Mouse (Mus musculus): ENCODE measurements around the gene Zfp219. TPM values are rescaled to one million over a fixed set of nuclear protein-coding genes. Genes with fewer than 3 reads are reported as not detected.

The Zfp219 gene
- polyA plus RNA-seq, 1 experiment from 2014 or later, result 51.6 TPM

GRCm38 (mm10) chr14:52015445-52016100 lies 5.0 kb downstream of the Zfp219 start, which contains the start of gene Tmem253:
Gene Tmem253 (plus strand): TSS chr14:52015658.
- no peaks in the 10 kb centered on the region for H3K36me3 ChIP-seq (ENCODE audit: control insufficient read depth, insufficient read depth, low read length)
- peaks cover 26% of the 10 kb centered on the region for H3K4me1 ChIP-seq (ENCODE audit: control insufficient read depth, insufficient read depth, low read length)
- H3K9me3 ChIP-seq (ENCODE audit: control insufficient read depth, low read length), result no peaks in the 10 kb centered on the region
- H3K9ac ChIP-seq (ENCODE audit: low read length), result peak within 1 kb of the TSS; percentile 92
- no peak for DNase-seq (ENCODE audit: low spot score)
- WGBS, result 37% methylated on average over 6 of the region's 6 CpGs
- H3K27ac ChIP-seq (replicated peaks; ENCODE audit: low read depth, low read length), result peak within 1 kb of the TSS; percentile 96
- H3K4me3 ChIP-seq (ENCODE audit: low read depth, low read length), result peak within 1 kb of the TSS; percentile 70
- peak within 1 kb of the TSS; percentile 58 for H3K4me2 ChIP-seq (ENCODE audit: low read depth, severe bottlenecking)
- no peaks in the 10 kb centered on the region for H3K27me3 ChIP-seq (ENCODE audit: control insufficient read depth, insufficient read depth, low read length)
- no peak for ATAC-seq (ENCODE audit: insufficient number of reproducible peaks, low FRiP score, low TSS enrichment, low read depth)

GRCm38 (mm10) chr14:52014761-52015311 lies 5.7 kb downstream of the Zfp219 start:
- 0 out of 2 replicates have a peak, but pooled peaks have one; percentile 19 for ATAC-seq (ENCODE audit: insufficient number of reproducible peaks, low FRiP score, low TSS enrichment, low read depth)
- DNase-seq (ENCODE audit: low spot score), result peak; percentile 78
- no peaks in the 10 kb centered on the region for H3K36me3 ChIP-seq (ENCODE audit: control insufficient read depth, insufficient read depth, low read length)
- peak overlapping the region; percentile 92 for H3K9ac ChIP-seq (ENCODE audit: low read length)
- H3K4me1 ChIP-seq (ENCODE audit: control insufficient read depth, insufficient read depth, low read length), result peaks cover 32% of the 10 kb centered on the region
- H3K27ac ChIP-seq (replicated peaks; ENCODE audit: low read depth, low read length), result peak overlapping the region; percentile 96
- H3K27me3 ChIP-seq (ENCODE audit: control insufficient read depth, insufficient read depth, low read length), result no peaks in the 10 kb centered on the region
- WGBS, result 1% methylated on average over 19 of the region's 28 CpGs
- peak overlapping the region; percentile 70 for H3K4me3 ChIP-seq (ENCODE audit: low read depth, low read length)
- no peaks in the 10 kb centered on the region for H3K9me3 ChIP-seq (ENCODE audit: control insufficient read depth, low read length)
- H3K4me2 ChIP-seq (ENCODE audit: low read depth, severe bottlenecking), result peak overlapping the region; percentile 58

GRCm38 (mm10) chr14:52014271-52014760 lies 6.2 kb downstream of the Zfp219 start:
- Histone ChIP-seq H3K9me3 (ENCODE audit: control insufficient read depth, low read length) (no peaks in the 10 kb centered on the region), H3K27me3 (ENCODE audit: control insufficient read depth, insufficient read depth, low read length) (no peaks in the 10 kb centered on the region), H3K4me3 (ENCODE audit: low read depth, low read length) (peak overlapping the region; percentile 70), H3K4me1 (ENCODE audit: control insufficient read depth, insufficient read depth, low read length) (peaks cover 36% of the 10 kb centered on the region), H3K36me3 (ENCODE audit: control insufficient read depth, insufficient read depth, low read length) (no peaks in the 10 kb centered on the region), H3K9ac (ENCODE audit: low read length) (peak overlapping the region; percentile 92), H3K4me2 (ENCODE audit: low read depth, severe bottlenecking) (peak overlapping the region; percentile 58), H3K27ac (replicated peaks; ENCODE audit: low read depth, low read length) (peak overlapping the region; percentile 96)
- WGBS, result 0% methylated on average over 4 of the region's 80 CpGs
- DNase-seq (ENCODE audit: low spot score) (no peak), ATAC-seq (ENCODE audit: insufficient number of reproducible peaks, low FRiP score, low TSS enrichment, low read depth) (no peak)

GRCm38 (mm10) chr14:52013771-52014219 lies 6.7 kb downstream of the Zfp219 start:
- 2% methylated on average over 17 of the region's 24 CpGs for WGBS
- no peaks in the 10 kb centered on the region for H3K27me3 ChIP-seq (ENCODE audit: control insufficient read depth, insufficient read depth, low read length)
- DNase-seq (ENCODE audit: low spot score), result peak; percentile 69
- H3K4me3 ChIP-seq (ENCODE audit: low read depth, low read length), result peak overlapping the region; percentile 70
- peak; percentile 22 for ATAC-seq (ENCODE audit: insufficient number of reproducible peaks, low FRiP score, low TSS enrichment, low read depth)
- H3K36me3 ChIP-seq (ENCODE audit: control insufficient read depth, insufficient read depth, low read length), result no peaks in the 10 kb centered on the region; the same call in 1 of the 2 replicates
- H3K4me2 ChIP-seq (ENCODE audit: low read depth, severe bottlenecking), result peak overlapping the region; percentile 58
- peak overlapping the region; percentile 92 for H3K9ac ChIP-seq (ENCODE audit: low read length)
- H3K27ac ChIP-seq (replicated peaks; ENCODE audit: low read depth, low read length), result peak overlapping the region; percentile 96
- no peaks in the 10 kb centered on the region for H3K9me3 ChIP-seq (ENCODE audit: control insufficient read depth, low read length)
- H3K4me1 ChIP-seq (ENCODE audit: control insufficient read depth, insufficient read depth, low read length), result peaks cover 37% of the 10 kb centered on the region

GRCm38 (mm10) chr14:52013021-52013610 lies 7.4 kb downstream of the Zfp219 start:
- DNase-seq (ENCODE audit: low spot score) (no peak), ATAC-seq (ENCODE audit: insufficient number of reproducible peaks, low FRiP score, low TSS enrichment, low read depth) (no peak)
- H3K36me3 ChIP-seq (ENCODE audit: control insufficient read depth, insufficient read depth, low read length), result no peaks in the 10 kb centered on the region; the same call in 1 of the 2 replicates
- peak overlapping the region; percentile 58 for H3K4me2 ChIP-seq (ENCODE audit: low read depth, severe bottlenecking)
- H3K4me1 ChIP-seq (ENCODE audit: control insufficient read depth, insufficient read depth, low read length), result peaks cover 37% of the 10 kb centered on the region
- H3K4me3 ChIP-seq (ENCODE audit: low read depth, low read length), result peak overlapping the region; percentile 70
- H3K27me3 ChIP-seq (ENCODE audit: control insufficient read depth, insufficient read depth, low read length), result no peaks in the 10 kb centered on the region
- peak overlapping the region; percentile 96 for H3K27ac ChIP-seq (replicated peaks; ENCODE audit: low read depth, low read length)
- no peaks in the 10 kb centered on the region for H3K9me3 ChIP-seq (ENCODE audit: control insufficient read depth, low read length)
- WGBS, result 60% methylated on average over 8 of the region's 8 CpGs
- H3K9ac ChIP-seq (ENCODE audit: low read length), result peak overlapping the region; percentile 92

GRCm38 (mm10) chr14:52012553-52012952 lies 8.0 kb downstream of the Zfp219 start:
- whole genome bisulfite sequencing, result 71% methylated on average over 5 of the region's 5 CpGs
- DNase-seq (ENCODE audit: low spot score) (peak; percentile 20), ATAC-seq (ENCODE audit: insufficient number of reproducible peaks, low FRiP score, low TSS enrichment, low read depth) (no peak)
- Histone ChIP-seq H3K9ac (ENCODE audit: low read length) (no peak overlapping the region), H3K36me3 (ENCODE audit: control insufficient read depth, insufficient read depth, low read length) (no peaks in the 10 kb centered on the region; the same call in 1 of the 2 replicates), H3K27ac (replicated peaks; ENCODE audit: low read depth, low read length) (no peak overlapping the region), H3K4me1 (ENCODE audit: control insufficient read depth, insufficient read depth, low read length) (peaks cover 37% of the 10 kb centered on the region), H3K4me2 (ENCODE audit: low read depth, severe bottlenecking) (peak overlapping the region; percentile 58; the same call in 1 of the 2 replicates), H3K27me3 (ENCODE audit: control insufficient read depth, insufficient read depth, low read length) (no peaks in the 10 kb centered on the region), H3K4me3 (ENCODE audit: low read depth, low read length) (no peak overlapping the region), H3K9me3 (ENCODE audit: control insufficient read depth, low read length) (no peaks in the 10 kb centered on the region)

GRCm38 (mm10) chr14:52012085-52012484 lies 8.4 kb downstream of the Zfp219 start:
- H3K27ac ChIP-seq (replicated peaks; ENCODE audit: low read depth, low read length), result no peak overlapping the region
- no peaks in the 10 kb centered on the region for H3K27me3 ChIP-seq (ENCODE audit: control insufficient read depth, insufficient read depth, low read length)
- no peak for ATAC-seq (ENCODE audit: insufficient number of reproducible peaks, low FRiP score, low TSS enrichment, low read depth)
- H3K36me3 ChIP-seq (ENCODE audit: control insufficient read depth, insufficient read depth, low read length), result no peaks in the 10 kb centered on the region; the same call in 1 of the 2 replicates
- H3K9me3 ChIP-seq (ENCODE audit: control insufficient read depth, low read length), result no peaks in the 10 kb centered on the region
- H3K4me2 ChIP-seq (ENCODE audit: low read depth, severe bottlenecking), result no peak overlapping the region
- peaks cover 37% of the 10 kb centered on the region for H3K4me1 ChIP-seq (ENCODE audit: control insufficient read depth, insufficient read depth, low read length)
- 91% methylated on average over 4 of the region's 4 CpGs for WGBS
- no peak for DNase-seq (ENCODE audit: low spot score)
- H3K9ac ChIP-seq (ENCODE audit: low read length), result 0 out of 2 replicates have a peak overlapping the region, but pooled peaks have one; percentile 7
- no peak overlapping the region for H3K4me3 ChIP-seq (ENCODE audit: low read depth, low read length)

- no peaks in the 10 kb centered on the region for H3K27me3 ChIP-seq (ENCODE audit: control insufficient read depth, insufficient read depth, low read length)
- peaks cover 3% of the 10 kb centered on the region; the same call in 1 of the 2 replicates for H3K36me3 ChIP-seq (ENCODE audit: control insufficient read depth, insufficient read depth, low read length)
- no peak overlapping the region for H3K4me3 ChIP-seq (ENCODE audit: low read depth, low read length)
- H3K4me2 ChIP-seq (ENCODE audit: low read depth, severe bottlenecking), result no peak overlapping the region
- ATAC-seq (ENCODE audit: insufficient number of reproducible peaks, low FRiP score, low TSS enrichment, low read depth) (no peak), DNase-seq (ENCODE audit: low spot score) (no peak)
- WGBS, result 69% methylated on average over 1 of the region's 1 CpGs
- H3K9ac ChIP-seq (ENCODE audit: low read length), result no peak overlapping the region
- H3K9me3 ChIP-seq (ENCODE audit: control insufficient read depth, low read length), result no peaks in the 10 kb centered on the region
- H3K27ac ChIP-seq (replicated peaks; ENCODE audit: low read depth, low read length), result no peak overlapping the region
- peaks cover 37% of the 10 kb centered on the region for H3K4me1 ChIP-seq (ENCODE audit: control insufficient read depth, insufficient read depth, low read length)
These were observed 8.8 kb downstream of the Zfp219 start for GRCm38 (mm10) chr14:52011683-52012082.

All from limb, embryonic 11.5 days (tissue).